Mouse (Mus musculus): ENCODE measurements at regions not wholly inside any gene's neighbourhood (a gene's known extent, or its start where the extent isn't known, plus 50 kb on each side); places are given as distances from the start of the nearest gene placed in this dataset.

- DNase-seq (ENCODE audit: low spot score in 2 of 2): no peak
Measured at GRCm38 (mm10) chr1:13424524-13424923, 2010.6 kb downstream of the A830018L16Rik start.

GRCm38 (mm10) chr1:13425601-13426327 lies 2011.9 kb downstream of the A830018L16Rik start:
- no peak for DNase-seq (ENCODE audit: low spot score in 2 of 2)

GRCm38 (mm10) chr1:13426328-13427067 lies 2012.6 kb downstream of the A830018L16Rik start:
- DNase-seq (ENCODE audit: low spot score in 2 of 2): peak; percentile 7 to 25

- DNase-seq (ENCODE audit: low spot score in 2 of 2): no peak
Measured at GRCm38 (mm10) chr1:13427068-13427434, 2013.1 kb downstream of the A830018L16Rik start.

GRCm38 (mm10) chr1:13427501-13428207 lies 2013.7 kb downstream of the A830018L16Rik start:
- no peak for DNase-seq (ENCODE audit: low spot score in 2 of 2)

GRCm38 (mm10) chr1:13437747-13438394 lies 2024.0 kb downstream of the A830018L16Rik start:
- no peak for DNase-seq (ENCODE audit: low spot score in 2 of 2)

- no peak for DNase-seq (ENCODE audit: low spot score in 2 of 2)
Measured at GRCm38 (mm10) chr1:13442366-13442765, 2028.5 kb downstream of the A830018L16Rik start.

GRCm38 (mm10) chr1:13454534-13454933 lies 2040.6 kb downstream of the A830018L16Rik start:
- DNase-seq (ENCODE audit: low spot score in 2 of 2): no peak

- no peak for DNase-seq (ENCODE audit: low spot score in 2 of 2)
Measured at GRCm38 (mm10) chr1:13455572-13455971, 2041.7 kb downstream of the A830018L16Rik start.

- no peak for DNase-seq (ENCODE audit: low spot score in 2 of 2)
Measured at GRCm38 (mm10) chr1:13464311-13464710, 2050.4 kb downstream of the A830018L16Rik start.

GRCm38 (mm10) chr1:13467174-13467573 lies 2053.3 kb downstream of the A830018L16Rik start:
- no peak for DNase-seq (ENCODE audit: low spot score in 2 of 2)

GRCm38 (mm10) chr1:13467886-13468630 lies 2054.2 kb downstream of the A830018L16Rik start:
- DNase-seq (ENCODE audit: low spot score in 2 of 2): no peak

- no peak for DNase-seq (ENCODE audit: low spot score in 2 of 2)
Measured at GRCm38 (mm10) chr1:13494727-13495404, 2081.0 kb downstream of the A830018L16Rik start.

GRCm38 (mm10) chr1:13496386-13496785 lies 2082.5 kb downstream of the A830018L16Rik start:
- no peak for DNase-seq (ENCODE audit: low spot score in 2 of 2)

- peak; percentile 36 to 42 for DNase-seq (ENCODE audit: low spot score in 2 of 2)
Measured at GRCm38 (mm10) chr1:13500456-13500855, 2086.6 kb downstream of the A830018L16Rik start.

GRCm38 (mm10) chr1:13501938-13502337 lies 2088.0 kb downstream of the A830018L16Rik start:
- DNase-seq (ENCODE audit: low spot score in 2 of 2): no peak

GRCm38 (mm10) chr1:13513761-13514160 lies 2099.9 kb downstream of the A830018L16Rik start:
- DNase-seq (ENCODE audit: low spot score in 2 of 2): no peak

Data from left cerebral cortex, adult 18-20 months (tissue).